Mouse (Mus musculus): ENCODE data around the gene Enpep.

The Enpep gene

GRCm38 (mm10) chr3:129238664-129239258, 93.8 kb downstream of the Enpep start:
- DNase-seq (ENCODE audit: low spot score in 2 of 2), result no peak

- DNase-seq (ENCODE audit: low spot score in 2 of 2), result no peak
These were observed 94.5 kb downstream of the Enpep start for GRCm38 (mm10) chr3:129238010-129238409.

GRCm38 (mm10) chr3:129227331-129227730, 105.2 kb downstream of the Enpep start:
- DNase-seq (ENCODE audit: low spot score in 2 of 2), result no peak

- no peak for DNase-seq (ENCODE audit: low spot score in 2 of 2)
These were observed 105.8 kb downstream of the Enpep start for GRCm38 (mm10) chr3:129226681-129227080.

GRCm38 (mm10) chr3:129225577-129226289, 106.8 kb downstream of the Enpep start:
- no peak for DNase-seq (ENCODE audit: low spot score in 2 of 2)

- no peak for DNase-seq (ENCODE audit: low spot score in 2 of 2)
These were observed 107.5 kb downstream of the Enpep start for GRCm38 (mm10) chr3:129224806-129225576.

GRCm38 (mm10) chr3:129223964-129224805, 108.3 kb downstream of the Enpep start:
- no peak for DNase-seq (ENCODE audit: low spot score in 2 of 2)

GRCm38 (mm10) chr3:129223401-129223800, 109.1 kb downstream of the Enpep start:
- DNase-seq (ENCODE audit: low spot score in 2 of 2), result no peak

- no peak for DNase-seq (ENCODE audit: low spot score in 2 of 2)
These were observed 109.9 kb downstream of the Enpep start for GRCm38 (mm10) chr3:129222448-129223290.

- no peak for DNase-seq (ENCODE audit: low spot score in 2 of 2)
These were observed 110.9 kb downstream of the Enpep start for GRCm38 (mm10) chr3:129221380-129222260.

GRCm38 (mm10) chr3:129220681-129221379, 111.7 kb downstream of the Enpep start:
- no peak for DNase-seq (ENCODE audit: low spot score in 2 of 2)

GRCm38 (mm10) chr3:129220086-129220670, 112.3 kb downstream of the Enpep start:
- no peak for DNase-seq (ENCODE audit: low spot score in 2 of 2)

Data from thymus, postnatal 10 days (tissue).